Mouse (Mus musculus) left cerebral cortex, adult 18-20 months (tissue): ENCODE measurements around the gene Nfic. TPM values are rescaled to one million over a fixed set of nuclear protein-coding genes. Genes with fewer than 3 reads are reported as not detected.

Experiments used
- DNase-seq, 2 experiments: peaks; one replicate each; pipeline ENCODE4 v3.0.0; 2021 to 2022; ENCODE audit warnings: low spot score in 2 of 2, mixed read lengths in 1 of 2
- total RNA-seq, 2 experiments: library from RNA; stranded (reverse); gene quantifications; 2 replicates each; pipeline ENCODE4 v1.2.3; 2021

Gene Nfic
- total RNA-seq, 2 experiments from 2014 or later, result 84.7 to 91.7 TPM

- no peak for DNase-seq
Observed at GRCm38 (mm10) chr10:81432169-81432867, 23.1 kb downstream of the Nfic start.

- DNase-seq, result peak in 1 of 2 experiments; percentile 32
Observed at GRCm38 (mm10) chr10:81431526-81432168, 23.8 kb downstream of the Nfic start.

- peak; percentile 65 to 81 for DNase-seq
Observed at GRCm38 (mm10) chr10:81430831-81431525, 24.5 kb downstream of the Nfic start.

DNA sequence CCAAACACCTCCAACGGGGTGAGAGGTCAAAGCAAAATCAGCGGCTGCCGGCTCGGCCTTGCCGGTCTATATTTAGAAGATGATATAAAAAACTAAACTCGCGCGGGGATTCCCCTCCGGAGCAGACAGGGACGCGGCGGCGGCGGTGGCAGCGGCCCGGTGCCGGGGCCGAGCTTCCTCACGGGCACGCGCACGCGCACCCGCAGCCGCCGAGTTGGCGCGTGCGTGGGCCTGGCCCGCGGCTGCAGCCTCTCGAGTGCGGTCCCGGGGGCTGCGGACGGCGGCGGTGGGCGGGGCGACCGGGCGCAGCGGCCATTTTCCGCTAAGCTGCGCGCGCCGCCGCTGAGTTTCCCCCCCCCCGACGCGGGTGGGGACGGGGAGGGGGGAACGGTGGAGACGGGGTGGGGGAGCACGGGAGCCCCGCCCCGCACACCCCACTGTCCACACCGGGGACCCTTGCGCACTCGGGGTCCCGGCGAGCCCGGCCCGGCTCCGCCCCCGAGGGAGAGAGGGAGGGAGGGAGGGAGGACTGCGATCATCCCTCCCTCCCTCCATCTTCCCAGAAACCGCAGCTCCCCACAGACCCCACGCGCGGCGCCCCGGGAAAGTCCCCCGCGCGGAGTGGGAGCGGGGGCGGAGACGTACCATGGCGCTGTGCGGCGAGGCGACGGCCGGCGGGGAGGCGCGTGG lies 25.1 kb downstream of the Nfic start:
- DNase-seq, result peak; percentile 76 to 89

DNA sequence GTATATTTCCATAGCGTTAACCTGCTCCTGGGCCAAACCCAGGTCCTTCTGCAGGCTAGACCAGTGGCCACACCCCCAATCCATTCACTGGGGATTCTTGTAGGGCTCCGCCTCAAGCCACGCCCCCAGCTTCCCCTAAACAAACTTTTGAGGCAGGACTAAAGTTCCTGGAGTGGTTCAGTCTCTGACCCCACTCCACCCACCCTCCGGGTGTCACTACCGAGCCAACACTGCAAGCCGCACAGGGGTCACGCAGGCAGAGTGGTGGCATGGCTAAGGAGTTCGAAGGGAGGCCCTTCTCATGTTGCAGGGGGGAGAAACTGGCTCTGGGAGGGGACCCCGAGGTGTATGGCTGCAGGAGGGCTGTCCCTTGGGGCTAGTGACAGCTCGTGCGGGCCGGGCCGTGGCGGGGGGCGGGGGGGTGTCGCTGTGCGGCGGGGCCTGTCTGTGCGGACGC lies 25.8 kb downstream of the Nfic start:
- peak; percentile 65 for DNase-seq

DNA sequence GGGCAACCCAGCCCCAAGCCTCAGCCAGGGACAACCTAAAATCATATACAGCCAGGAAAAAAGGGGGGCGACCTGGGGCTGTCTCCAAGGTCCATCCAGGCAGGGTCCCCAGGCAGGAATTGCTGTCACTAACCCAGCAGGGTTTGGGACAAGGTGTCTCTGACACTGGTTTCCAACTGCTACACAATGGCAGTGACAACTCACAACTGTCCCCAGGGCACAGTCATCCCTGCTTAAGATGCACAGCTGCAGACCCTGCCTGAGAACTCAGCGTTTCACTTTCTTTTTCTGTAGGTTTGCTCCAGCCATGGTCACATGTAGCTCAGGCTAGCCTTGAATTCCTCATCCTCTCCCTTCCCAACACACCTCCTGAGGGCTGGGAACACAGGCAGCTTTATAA lies 26.3 kb downstream of the Nfic start:
- DNase-seq, result peak in 1 of 2 experiments; percentile 2

- peak in 1 of 2 experiments; percentile 1 for DNase-seq
Observed at GRCm38 (mm10) chr10:81428507-81428870, 26.9 kb downstream of the Nfic start.

GRCm38 (mm10) chr10:81427804-81428506 lies 27.5 kb downstream of the Nfic start:
- DNase-seq, result peak; percentile 2 to 5

GRCm38 (mm10) chr10:81427327-81427726 lies 28.1 kb downstream of the Nfic start:
- no peak for DNase-seq

DNA sequence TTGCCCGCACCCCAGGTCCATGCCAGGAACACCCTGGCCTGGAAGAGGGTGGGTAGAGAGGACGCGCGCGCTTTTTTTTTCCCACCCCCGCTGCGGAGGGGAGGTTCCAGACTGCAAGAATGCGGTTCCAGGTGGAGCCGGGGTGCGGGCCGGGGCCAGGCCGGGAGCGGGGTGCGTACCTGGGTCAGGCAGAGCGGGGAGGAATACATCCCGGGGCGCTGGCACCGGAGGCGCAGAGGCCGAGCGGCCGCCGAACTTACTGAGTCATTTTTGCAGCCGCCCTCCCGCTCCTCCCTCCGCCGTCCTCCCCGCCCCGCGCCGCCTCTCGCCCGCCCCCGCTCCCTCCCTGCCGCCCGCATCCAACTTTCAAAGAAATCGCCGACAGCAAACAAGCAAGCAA lies 28.5 kb downstream of the Nfic start:
- peak; percentile 62 to 63 for DNase-seq

DNA sequence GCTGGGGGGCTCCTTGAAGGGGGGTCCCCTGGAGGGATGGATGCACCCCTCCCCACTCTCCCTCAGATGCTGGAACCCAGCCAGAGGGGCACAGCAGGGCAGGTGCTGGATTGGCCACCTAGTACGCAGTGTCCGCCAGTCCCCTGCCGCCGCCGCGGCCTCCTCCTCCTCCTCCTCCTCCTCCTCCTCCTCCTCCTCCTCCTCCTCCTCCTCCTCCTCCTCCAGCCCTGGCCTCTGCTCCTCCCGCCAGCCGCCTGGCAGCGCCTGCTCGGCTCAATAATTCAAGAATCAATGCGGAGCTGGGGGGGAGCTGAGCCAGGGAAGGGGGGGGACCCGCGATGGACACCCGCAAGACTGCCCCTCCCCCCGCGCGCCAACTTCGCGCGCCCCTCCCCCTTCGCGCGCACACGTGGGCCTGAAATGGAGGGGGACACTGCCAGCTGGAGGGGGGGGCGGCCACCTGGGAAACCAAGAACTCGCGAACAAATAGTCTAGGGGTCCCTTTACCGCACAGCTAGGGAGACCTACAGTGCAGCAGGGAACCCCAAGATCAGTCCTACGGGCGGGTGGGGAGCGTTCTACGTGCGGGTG lies 29.3 kb downstream of the Nfic start:
- DNase-seq, result peak; percentile 8 to 22

GRCm38 (mm10) chr10:81425236-81425850 lies 30.1 kb downstream of the Nfic start:
- peak; percentile 11 to 20 for DNase-seq

GRCm38 (mm10) chr10:81424246-81425051 lies 31.0 kb downstream of the Nfic start:
- DNase-seq, result peak; percentile 9 to 20

GRCm38 (mm10) chr10:81423476-81424245 lies 31.8 kb downstream of the Nfic start:
- peak in 1 of 2 experiments; percentile 1 for DNase-seq

GRCm38 (mm10) chr10:81422661-81423217 lies 32.7 kb downstream of the Nfic start:
- peak in 1 of 2 experiments; percentile 1 for DNase-seq

DNA sequence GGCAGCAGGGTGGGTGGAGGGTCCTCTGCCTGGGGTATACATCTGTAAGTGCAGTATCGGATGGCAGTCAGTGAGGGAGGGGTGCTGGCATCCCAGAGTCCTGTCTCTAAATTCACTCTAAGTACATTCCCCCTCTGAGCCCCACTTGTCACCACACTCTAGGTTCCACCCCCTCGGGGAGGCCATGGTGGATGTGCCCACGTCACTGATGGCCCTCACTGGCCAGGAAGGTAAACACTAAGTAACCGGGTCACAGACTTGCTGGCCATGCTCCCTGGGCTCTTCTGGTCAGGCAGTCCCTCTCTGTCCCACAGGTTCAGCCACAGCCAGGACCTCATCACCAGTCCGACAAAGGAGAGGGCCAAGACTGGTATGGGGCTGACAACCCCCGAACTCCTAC lies 33.2 kb downstream of the Nfic start:
- DNase-seq, result peak in 1 of 2 experiments; percentile 1

DNA sequence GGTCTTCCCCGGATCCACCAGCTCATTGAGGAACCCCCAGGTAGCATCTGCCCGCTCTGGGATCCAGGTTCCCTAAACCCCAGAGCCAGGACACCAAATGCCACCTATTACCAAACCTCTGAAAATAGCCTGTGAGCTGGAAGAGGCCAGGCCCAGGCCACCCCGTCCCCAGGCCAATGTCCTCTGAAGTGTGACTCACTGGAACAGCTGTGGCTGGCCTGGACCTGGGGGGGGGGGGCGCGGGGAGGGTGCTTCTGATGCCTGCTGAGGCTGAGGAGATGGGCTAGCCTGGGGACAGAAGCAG lies 33.7 kb downstream of the Nfic start:
- no peak for DNase-seq
